Comparison of ENCODE assay signal across 15 mouse cellular contexts in genomic region chr2:169431516-169431915, GRCm38 (mm10).
"Had no signal": no experiment of that assay in that cellular context is flagged by ENCODE, and none has a peak within 500 bp of the region (broad histone marks: within the 10 kb centered on the region; RNA-seq: fewer than 3 reads in every experiment).

No protein-coding gene starts in this region.

- H3K4me3 ChIP-seq: limb, embryonic 10.5 days; liver, embryonic 15.5 days; myocyte; neural tube, embryonic 15.5 days had no signal

- DNase-seq: kidney, postnatal 25 days; layer of hippocampus, adult 9-11 months; lung, adult 2 months; lung, postnatal 36 days; midbrain, embryonic 14.5 days; right cerebral cortex, adult 18-20 months; thymus, adult 18-20 months; thymus, postnatal 25 days had no signal

- H3K4me2 ChIP-seq: liver, embryonic 11.5 days; liver, embryonic 15.5 days; neural tube, embryonic 15.5 days had no signal

- H3K9me3 ChIP-seq: limb, embryonic 10.5 days; liver, embryonic 15.5 days; neural tube, embryonic 15.5 days had no signal

- ATAC-seq: lung, postnatal 0 days had no signal

- H3K9ac ChIP-seq: liver, embryonic 15.5 days; neural tube, embryonic 15.5 days had no signal

- H3K27ac ChIP-seq: limb, embryonic 10.5 days; liver, embryonic 15.5 days; neural tube, embryonic 15.5 days; stomach, postnatal 0 days had no signal

- H3K4me1 ChIP-seq: liver, embryonic 15.5 days had no signal

- H3K27me3 ChIP-seq: liver, embryonic 15.5 days; neural tube, embryonic 15.5 days had no signal

- H3K36me3 ChIP-seq: limb, embryonic 10.5 days; liver, embryonic 15.5 days; neural tube, embryonic 15.5 days had no signal
